Mouse (Mus musculus): ENCODE measurements at regions not wholly inside any gene's neighbourhood (a gene's known extent, or its start where the extent isn't known, plus 50 kb on each side); places are given as distances from the start of the nearest gene placed in this dataset.

- TF ChIP-seq POLR2A (IDR thresholded peaks at IDR 0.05; ENCODE audit: control insufficient read depth, low read depth, low read length) (no peak), CTCF (IDR thresholded peaks at IDR 0.05; ENCODE audit: control insufficient read depth, insufficient read depth, insufficient replicate concordance, low read depth, low read length) (no peak)
These were observed 275.1 kb upstream of the Tbx18 start for GRCm38 (mm10) chr9:88005945-88006700.
